Mouse (Mus musculus) limb, embryonic 13.5 days (tissue): ENCODE measurements at regions not wholly inside any gene's neighbourhood (a gene's known extent, or its start where the extent isn't known, plus 50 kb on each side); places are given as distances from the start of the nearest gene placed in this dataset.

Source experiments
- ATAC-seq: fragments of 200-750 bp; cut with Nextera tagmentation; 2 replicates; pipeline ENCODE4 v1.8.0; 2017; ENCODE audit warnings: low read depth, moderate number of reproducible peaks, moderate TSS enrichment; ENCODE audit not compliant: low FRiP score
- H3K27ac ChIP-seq: fragments of 300-500 bp; sonication (generic); 2 replicates; pipeline ENCODE4 v1.5.1; 2015; ENCODE audit warnings: inconsistent platforms, mild to moderate bottlenecking, moderate library complexity
- H3K27me3 ChIP-seq: fragments of 300-500 bp; sonication (generic); 2 replicates; pipeline ENCODE4 v1.6.1; 2015; ENCODE audit warnings: mild to moderate bottlenecking, inconsistent platforms
- H3K36me3 ChIP-seq: fragments of 300-500 bp; sonication (generic); 2 replicates; pipeline ENCODE4 v1.6.1; 2015; ENCODE audit warnings: inconsistent platforms, mild to moderate bottlenecking, moderate library complexity
- H3K4me1 ChIP-seq: fragments of 300-500 bp; sonication (generic); 2 replicates; pipeline ENCODE4 v1.6.1; 2015; ENCODE audit warnings: inconsistent platforms
- H3K4me2 ChIP-seq: fragments of 300-500 bp; sonication (generic); replicated peaks from 2 replicates; pipeline ENCODE4 v1.6.1; 2015; ENCODE audit warnings: inconsistent platforms, mild to moderate bottlenecking, moderate library complexity
- H3K4me3 ChIP-seq: fragments of 300-500 bp; sonication (generic); 2 replicates; pipeline ENCODE4 v1.5.1; 2015; ENCODE audit warnings: moderate library complexity, mild to moderate bottlenecking, inconsistent platforms
- H3K9ac ChIP-seq: fragments of 300-500 bp; sonication (generic); 2 replicates; pipeline ENCODE4 v1.6.1; 2015; ENCODE audit warnings: mild to moderate bottlenecking, inconsistent platforms
- H3K9me3 ChIP-seq: fragments of 300-500 bp; sonication (generic); 2 replicates; pipeline ENCODE4 v1.6.1; 2016; ENCODE audit warnings: inconsistent platforms
- WGBS: fragments of 180-500 bp; shearing (Covaris S2); methylation state at CpG from one replicate; pipeline ENCODE4 v1.1.7; 2015; 5-methylcytosine and 5-hydroxymethylcytosine counted together

GRCm38 (mm10) chr1:184271254-184271653 lies 237.2 kb upstream of the 1700056E22Rik start:
- Histone ChIP-seq H3K4me2 (no peak overlapping the region), H3K27me3 (peaks cover 13% of the 10 kb centered on the region; the same call in 1 of the 2 replicates), H3K36me3 (no peaks in the 10 kb centered on the region), H3K4me1 (peaks cover 21% of the 10 kb centered on the region), H3K9ac (no peak overlapping the region), H3K4me3 (no peak overlapping the region), H3K27ac (no peak overlapping the region), H3K9me3 (no peaks in the 10 kb centered on the region)
- 64% methylated on average over 8 of the region's 8 CpGs for WGBS
- ATAC-seq: no peak

GRCm38 (mm10) chr1:184266051-184266450 lies 231.9 kb upstream of the 1700056E22Rik start:
- Histone ChIP-seq H3K4me3 (0 out of 2 replicates have a peak overlapping the region, but pooled peaks have one; percentile 11), H3K27ac (no peak overlapping the region), H3K36me3 (no peaks in the 10 kb centered on the region), H3K27me3 (peaks cover 10% of the 10 kb centered on the region; the same call in 1 of the 2 replicates), H3K4me1 (peaks cover 21% of the 10 kb centered on the region), H3K9me3 (no peaks in the 10 kb centered on the region; the same call in 1 of the 2 replicates), H3K4me2 (peak overlapping the region; percentile 50), H3K9ac (no peak overlapping the region)
- ATAC-seq: peak; percentile 58; the same call in 1 of the 2 replicates
- WGBS: 12% methylated on average over 8 of the region's 8 CpGs

- no peak overlapping the region for H3K9ac ChIP-seq
- H3K4me1 ChIP-seq: peaks cover 18% of the 10 kb centered on the region
- peaks cover 5% of the 10 kb centered on the region; the same call in 1 of the 2 replicates for H3K27me3 ChIP-seq
- H3K4me2 ChIP-seq: no peak overlapping the region
- H3K4me3 ChIP-seq: no peak overlapping the region
- no peaks in the 10 kb centered on the region for H3K36me3 ChIP-seq
- ATAC-seq: no peak
- 65% methylated on average over 2 of the region's 2 CpGs for WGBS
- H3K27ac ChIP-seq: no peak overlapping the region
- H3K9me3 ChIP-seq: peaks cover 2% of the 10 kb centered on the region; the same call in 1 of the 2 replicates
These were observed 228.9 kb upstream of the 1700056E22Rik start for GRCm38 (mm10) chr1:184262975-184263374.

GRCm38 (mm10) chr1:184261385-184261727 lies 227.3 kb upstream of the 1700056E22Rik start:
- H3K9ac ChIP-seq: no peak overlapping the region
- WGBS: 70% methylated on average over 6 of the region's 6 CpGs
- no peaks in the 10 kb centered on the region for H3K27me3 ChIP-seq
- H3K4me1 ChIP-seq: 0 out of 2 replicates have a peak, but pooled peaks cover 5% of the 10 kb centered on the region
- no peak for ATAC-seq
- H3K9me3 ChIP-seq: peaks cover 2% of the 10 kb centered on the region; the same call in 1 of the 2 replicates
- no peak overlapping the region for H3K4me2 ChIP-seq
- H3K36me3 ChIP-seq: no peaks in the 10 kb centered on the region
- no peak overlapping the region for H3K4me3 ChIP-seq
- no peak overlapping the region for H3K27ac ChIP-seq

- no peaks in the 10 kb centered on the region for H3K27me3 ChIP-seq
- no peak overlapping the region for H3K4me3 ChIP-seq
- H3K4me2 ChIP-seq: no peak overlapping the region
- no peak overlapping the region for H3K27ac ChIP-seq
- no peaks in the 10 kb centered on the region for H3K36me3 ChIP-seq
- 0 out of 2 replicates have a peak, but pooled peaks cover 3% of the 10 kb centered on the region for H3K4me1 ChIP-seq
- WGBS: 76% methylated on average over 6 of the region's 6 CpGs
- ATAC-seq: no peak; the same call in 1 of the 2 replicates
- H3K9me3 ChIP-seq: peaks cover 2% of the 10 kb centered on the region; the same call in 1 of the 2 replicates
- H3K9ac ChIP-seq: no peak overlapping the region
These were observed 226.8 kb upstream of the 1700056E22Rik start for GRCm38 (mm10) chr1:184260722-184261384.

GRCm38 (mm10) chr1:184259853-184260252 lies 225.8 kb upstream of the 1700056E22Rik start:
- ATAC-seq: no peak
- 80% methylated on average over 9 of the region's 9 CpGs for WGBS
- no peak overlapping the region for H3K4me3 ChIP-seq

GRCm38 (mm10) chr1:184257356-184257755 lies 223.3 kb upstream of the 1700056E22Rik start:
- Histone ChIP-seq H3K36me3 (no peaks in the 10 kb centered on the region), H3K4me3 (no peak overlapping the region), H3K27me3 (no peaks in the 10 kb centered on the region), H3K4me2 (no peak overlapping the region), H3K27ac (no peak overlapping the region), H3K9ac (no peak overlapping the region), H3K9me3 (0 out of 2 replicates have a peak, but pooled peaks cover 2% of the 10 kb centered on the region), H3K4me1 (0 out of 2 replicates have a peak, but pooled peaks cover 3% of the 10 kb centered on the region)
- WGBS: 93% methylated on average over 6 of the region's 6 CpGs
- ATAC-seq: no peak

More at GRCm38 (mm10) chr1:184259853-184260252, 225.8 kb upstream of the 1700056E22Rik start:
- H3K9me3 ChIP-seq: peaks cover 2% of the 10 kb centered on the region; the same call in 1 of the 2 replicates
- H3K27me3 ChIP-seq: no peaks in the 10 kb centered on the region
- no peak overlapping the region for H3K4me2 ChIP-seq
- no peak overlapping the region for H3K9ac ChIP-seq
- H3K27ac ChIP-seq: no peak overlapping the region
- H3K4me1 ChIP-seq: 0 out of 2 replicates have a peak, but pooled peaks cover 3% of the 10 kb centered on the region
- H3K36me3 ChIP-seq: no peaks in the 10 kb centered on the region

- Histone ChIP-seq H3K4me2 (no peak overlapping the region), H3K4me1 (no peaks in the 10 kb centered on the region), H3K4me3 (no peak overlapping the region), H3K9ac (no peak overlapping the region), H3K9me3 (0 out of 2 replicates have a peak, but pooled peaks cover 2% of the 10 kb centered on the region), H3K27me3 (no peaks in the 10 kb centered on the region), H3K27ac (no peak overlapping the region), H3K36me3 (no peaks in the 10 kb centered on the region)
- WGBS: 55% methylated on average over 4 of the region's 4 CpGs
- no peak; the same call in 1 of the 2 replicates for ATAC-seq
These were observed 220.8 kb upstream of the 1700056E22Rik start for GRCm38 (mm10) chr1:184254951-184255350.

- H3K27me3 ChIP-seq: peaks cover 10% of the 10 kb centered on the region; the same call in 1 of the 2 replicates
- ATAC-seq: peak; percentile 73
- peak overlapping the region; percentile 29; the same call in 1 of the 2 replicates for H3K27ac ChIP-seq
- H3K36me3 ChIP-seq: no peaks in the 10 kb centered on the region
- no peaks in the 10 kb centered on the region for H3K9me3 ChIP-seq
- H3K4me2 ChIP-seq: peak overlapping the region; percentile 61
- H3K4me1 ChIP-seq: peaks cover 14% of the 10 kb centered on the region
- H3K4me3 ChIP-seq: peak overlapping the region; percentile 25
- no peak overlapping the region for H3K9ac ChIP-seq
- WGBS: 29% methylated on average over 23 of the region's 23 CpGs
These were observed 210.8 kb upstream of the 1700056E22Rik start for GRCm38 (mm10) chr1:184244730-184245488.

GRCm38 (mm10) chr1:184244296-184244695 lies 210.2 kb upstream of the 1700056E22Rik start:
- H3K4me2 ChIP-seq: peak overlapping the region; percentile 61
- peak overlapping the region; percentile 29; the same call in 1 of the 2 replicates for H3K27ac ChIP-seq
- H3K9ac ChIP-seq: no peak overlapping the region
- peak overlapping the region; percentile 25 for H3K4me3 ChIP-seq
- ATAC-seq: peak; percentile 87
- H3K27me3 ChIP-seq: peaks cover 10% of the 10 kb centered on the region; the same call in 1 of the 2 replicates
- no peaks in the 10 kb centered on the region for H3K36me3 ChIP-seq
- peaks cover 14% of the 10 kb centered on the region for H3K4me1 ChIP-seq
- H3K9me3 ChIP-seq: no peaks in the 10 kb centered on the region
- WGBS: 18% methylated on average over 9 of the region's 9 CpGs

- Histone ChIP-seq H3K4me3 (no peak overlapping the region), H3K27me3 (peaks cover 14% of the 10 kb centered on the region; the same call in 1 of the 2 replicates), H3K9ac (no peak overlapping the region), H3K4me2 (no peak overlapping the region), H3K9me3 (no peaks in the 10 kb centered on the region), H3K27ac (no peak overlapping the region), H3K4me1 (peaks cover 14% of the 10 kb centered on the region), H3K36me3 (no peaks in the 10 kb centered on the region)
- no peak for ATAC-seq
- 64% methylated on average over 4 of the region's 4 CpGs for WGBS
These were observed 207.7 kb upstream of the 1700056E22Rik start for GRCm38 (mm10) chr1:184241846-184242245.
